Mouse (Mus musculus): Measurements from ENCODE around the gene C130074G19Rik.
A peak's percentile ranks its signal among the peaks of the same experiment; 100 is the strongest.

Gene C130074G19Rik

GRCm38 (mm10) chr1:184882281-184883268 is at the start of gene C130074G19Rik:
TSS of gene C130074G19Rik (minus strand) at chr1:184883218.
- DNase-seq: peak; percentile 88

- DNase-seq: no peak
Observed at GRCm38 (mm10) chr1:184931097-184931496, 48.1 kb upstream of the C130074G19Rik start.

- DNase-seq: no peak
Observed at GRCm38 (mm10) chr1:184928382-184928781, 45.4 kb upstream of the C130074G19Rik start.

- no peak for DNase-seq
Observed at GRCm38 (mm10) chr1:184927911-184928310, 44.9 kb upstream of the C130074G19Rik start.

- DNase-seq: no peak
Observed at GRCm38 (mm10) chr1:184922824-184923223, 39.8 kb upstream of the C130074G19Rik start.

- DNase-seq: no peak
Observed at GRCm38 (mm10) chr1:184920057-184920456, 37.0 kb upstream of the C130074G19Rik start.

GRCm38 (mm10) chr1:184918227-184918888 is 35.3 kb upstream of the C130074G19Rik start:
- DNase-seq: no peak

GRCm38 (mm10) chr1:184912336-184912735 is 29.3 kb upstream of the C130074G19Rik start:
- no peak for DNase-seq

- peak in 1 of 2 experiments; percentile 56 for DNase-seq
Observed at GRCm38 (mm10) chr1:184911861-184912260, 28.8 kb upstream of the C130074G19Rik start.

- DNase-seq: no peak
Observed at GRCm38 (mm10) chr1:184908558-184908957, 25.5 kb upstream of the C130074G19Rik start.

GRCm38 (mm10) chr1:184905904-184906745 is 23.1 kb upstream of the C130074G19Rik start:
- DNase-seq: no peak

GRCm38 (mm10) chr1:184905371-184905770 is 22.4 kb upstream of the C130074G19Rik start:
- no peak for DNase-seq

GRCm38 (mm10) chr1:184903697-184904096 is 20.7 kb upstream of the C130074G19Rik start:
- DNase-seq: no peak

GRCm38 (mm10) chr1:184902886-184903285 is 19.9 kb upstream of the C130074G19Rik start:
- DNase-seq: no peak

GRCm38 (mm10) chr1:184897350-184897749 is 14.3 kb upstream of the C130074G19Rik start:
- DNase-seq: no peak

- DNase-seq: no peak
Observed at GRCm38 (mm10) chr1:184891998-184892397, 9.0 kb upstream of the C130074G19Rik start.

- DNase-seq: no peak
Observed at GRCm38 (mm10) chr1:184889454-184889853, 6.4 kb upstream of the C130074G19Rik start.

GRCm38 (mm10) chr1:184886160-184886559 is 3.1 kb upstream of the C130074G19Rik start:
- no peak for DNase-seq

- DNase-seq: no peak
Observed at GRCm38 (mm10) chr1:184881861-184882260, 1.2 kb downstream of the C130074G19Rik start.

GRCm38 (mm10) chr1:184881211-184881610 is 1.8 kb downstream of the C130074G19Rik start:
- DNase-seq: no peak

GRCm38 (mm10) chr1:184878860-184879259 is 4.2 kb downstream of the C130074G19Rik start:
- no peak for DNase-seq

GRCm38 (mm10) chr1:184877306-184877705 is 5.7 kb downstream of the C130074G19Rik start:
- no peak for DNase-seq

GRCm38 (mm10) chr1:184873910-184874309 is 9.1 kb downstream of the C130074G19Rik start:
- no peak for DNase-seq

All from lung, postnatal 4 days (tissue).